Mouse (Mus musculus): ENCODE data around the gene Tacc2. TPM values are rescaled to one million over a fixed set of nuclear protein-coding genes. Genes with fewer than 3 reads are reported as not detected.
"Not testable (repeated sequence)": the region's sequence is repeated elsewhere in the genome, so short reads cannot be mapped to it uniquely, and the experiment has no call there.

Tacc2 gene
- total RNA-seq (2021), result 100 to 1,000 TPM; 187 to 199 TPM
- long read RNA-seq, experiment 1, partial matches to known transcripts, result 26 of 53 reads
- long read RNA-seq, experiment 1, other reads (novel, unspliced or antisense), result 25 of 53 reads
- long read RNA-seq, experiment 2, partial matches to known transcripts, result 21 of 51 reads
- long read RNA-seq, experiment 2, other reads (novel, unspliced or antisense), result 28 of 51 reads

DNA sequence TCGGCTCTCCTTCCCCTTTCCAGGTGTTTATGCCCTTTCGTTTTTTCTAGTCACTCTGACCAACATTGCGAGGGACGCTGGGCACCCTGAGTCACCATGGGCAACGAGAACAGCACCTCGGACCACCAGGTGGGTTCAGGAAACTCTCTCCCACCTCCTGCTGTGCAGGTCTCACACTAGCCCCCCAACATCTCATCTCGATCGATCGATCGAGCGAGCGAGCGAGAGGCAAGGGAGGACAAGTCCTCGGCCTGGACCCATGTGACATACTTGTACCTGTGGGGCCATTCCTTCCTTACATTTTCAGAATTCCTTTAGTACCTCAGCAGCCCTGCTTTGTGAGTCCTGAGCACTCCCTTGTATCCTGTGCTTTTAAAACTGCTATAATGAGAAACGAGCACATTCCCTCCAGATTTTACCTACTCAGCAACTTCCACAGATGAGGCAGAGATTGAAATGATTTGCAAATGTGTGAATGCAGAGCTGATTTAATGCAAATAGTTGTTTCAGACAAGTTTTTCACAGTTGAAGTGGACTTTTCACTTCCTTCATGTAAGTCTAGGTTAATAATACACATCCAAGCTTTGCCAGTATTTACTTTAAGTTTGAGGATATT is at the start of gene Tacc2:
Gene Tacc2, plus strand, starts transcription at position 51 of the 616 bp plus-strand sequence.
- DNase-seq, result no peak

DNA sequence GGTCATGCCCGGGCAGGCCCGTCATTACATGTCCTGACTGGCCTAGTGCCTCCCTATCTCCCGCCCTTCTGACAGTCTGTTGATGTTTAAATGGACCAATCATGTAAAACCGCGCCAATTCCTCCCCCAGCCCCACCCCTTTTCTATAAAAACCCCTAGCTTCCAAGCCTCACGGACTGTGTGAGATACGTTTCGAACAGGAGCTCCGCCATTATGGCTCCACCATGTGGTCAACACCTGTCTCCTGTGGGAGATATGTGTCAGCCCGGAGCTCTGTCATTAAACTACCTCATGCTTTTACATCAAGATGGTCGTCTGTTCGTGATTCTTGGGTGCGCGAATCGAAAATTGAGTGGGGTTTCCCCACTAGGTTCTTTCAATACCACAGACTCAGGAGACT is 46.1 kb upstream of the Tacc2 start:
- not testable (repeated sequence) for DNase-seq

DNA sequence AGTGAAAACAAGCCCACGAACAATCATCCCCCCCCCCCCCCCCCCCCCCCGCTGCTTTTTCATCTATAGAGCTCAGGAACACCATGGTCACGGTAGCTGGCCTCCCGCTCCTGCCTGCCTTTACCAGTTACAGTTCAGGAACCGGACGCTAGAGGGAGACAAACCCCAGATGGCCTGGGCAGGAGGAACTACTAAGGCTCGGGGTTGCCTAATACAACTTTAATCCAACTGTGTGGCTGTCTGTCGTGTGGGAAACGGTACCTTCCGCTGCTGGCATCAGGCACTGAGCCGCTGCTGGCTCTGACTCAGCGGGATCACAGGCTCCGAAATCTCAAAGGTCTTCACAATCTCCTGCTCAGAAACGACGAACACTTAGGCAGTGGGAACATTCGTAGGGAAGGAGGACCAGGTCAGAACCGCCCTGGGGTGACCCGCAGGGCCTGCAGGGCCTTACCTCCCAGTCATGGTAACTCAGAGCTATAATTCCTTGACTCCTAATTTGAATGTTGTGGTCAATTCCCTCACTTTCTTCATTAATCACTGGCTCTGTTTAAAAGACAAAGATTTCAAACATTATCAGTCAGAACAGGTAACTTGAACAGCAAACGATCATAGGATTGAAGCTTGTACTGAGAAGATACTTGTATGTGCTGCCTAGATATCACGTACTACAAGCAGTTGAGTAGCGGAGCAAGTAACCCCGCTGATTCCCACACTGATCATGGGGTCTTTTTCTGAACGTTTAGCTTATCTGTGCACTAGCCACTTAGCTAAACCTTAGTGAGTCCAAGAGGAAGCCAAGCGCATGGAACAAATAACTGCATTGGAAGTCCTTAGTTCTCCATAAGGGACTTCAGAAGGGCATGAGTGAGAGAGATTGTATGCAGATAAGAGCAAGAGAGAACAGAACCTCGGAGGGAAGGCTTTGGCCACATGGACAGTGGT is 43.6 kb upstream of the Tacc2 start:
- peak; percentile 89 for DNase-seq

DNA sequence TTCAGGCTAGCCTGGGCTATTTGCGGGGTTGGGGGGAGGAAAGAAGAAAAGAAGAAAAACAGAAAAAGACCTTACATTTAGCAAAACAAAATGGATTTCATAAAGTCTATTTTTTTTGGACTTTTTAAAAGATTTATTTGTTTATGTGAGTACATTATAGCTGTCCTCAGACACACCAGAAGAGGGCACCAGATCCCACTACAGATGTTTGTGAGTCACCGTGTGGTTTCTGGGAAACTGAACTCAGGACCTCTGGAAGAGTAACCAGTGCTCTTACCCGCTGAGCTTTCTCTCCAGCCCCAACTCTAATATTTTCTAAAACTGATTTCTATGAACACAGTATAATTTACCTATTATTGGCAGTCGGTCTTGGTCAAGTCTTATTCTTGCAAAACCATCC is 42.1 kb upstream of the Tacc2 start:
- DNase-seq, result no peak

DNA sequence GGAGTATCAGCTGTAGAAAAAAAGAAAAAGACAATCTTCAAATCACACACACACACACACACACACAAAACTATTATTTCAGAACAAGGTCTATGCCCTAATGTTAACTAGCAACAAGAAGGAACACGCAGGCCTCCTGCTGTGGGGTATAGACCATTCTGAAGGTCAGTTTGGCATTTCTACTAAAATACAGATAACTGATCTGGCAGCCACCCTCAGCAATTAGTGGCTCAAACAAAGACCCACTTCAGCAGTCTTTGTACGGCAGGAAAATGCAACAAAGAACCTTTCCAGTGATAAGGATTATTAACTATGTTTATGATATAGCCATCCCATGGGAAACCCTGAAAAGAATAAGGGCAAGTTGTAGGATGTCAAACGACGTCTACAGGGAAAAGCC is 40.2 kb upstream of the Tacc2 start:
- no peak for DNase-seq

DNA sequence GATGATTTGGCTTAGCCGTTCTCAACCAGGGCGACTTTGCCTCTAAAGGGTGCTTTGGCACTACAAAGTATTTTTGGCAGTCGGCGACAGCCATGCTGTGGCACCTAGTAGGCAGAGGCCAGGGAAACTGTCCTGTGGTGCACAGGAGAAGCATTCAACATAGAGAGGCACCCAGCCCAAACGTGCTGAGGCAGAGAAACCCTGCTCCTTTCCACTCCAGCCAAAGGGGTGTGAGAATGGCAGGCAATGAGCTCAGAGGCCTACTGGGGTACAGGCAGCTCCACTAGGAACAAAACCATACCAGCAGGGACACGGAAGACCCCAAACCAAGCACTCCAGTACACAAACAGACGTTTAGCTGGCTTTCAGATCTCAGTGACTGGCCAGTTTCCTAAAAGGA is 37.1 kb upstream of the Tacc2 start:
- DNase-seq, result no peak

DNA sequence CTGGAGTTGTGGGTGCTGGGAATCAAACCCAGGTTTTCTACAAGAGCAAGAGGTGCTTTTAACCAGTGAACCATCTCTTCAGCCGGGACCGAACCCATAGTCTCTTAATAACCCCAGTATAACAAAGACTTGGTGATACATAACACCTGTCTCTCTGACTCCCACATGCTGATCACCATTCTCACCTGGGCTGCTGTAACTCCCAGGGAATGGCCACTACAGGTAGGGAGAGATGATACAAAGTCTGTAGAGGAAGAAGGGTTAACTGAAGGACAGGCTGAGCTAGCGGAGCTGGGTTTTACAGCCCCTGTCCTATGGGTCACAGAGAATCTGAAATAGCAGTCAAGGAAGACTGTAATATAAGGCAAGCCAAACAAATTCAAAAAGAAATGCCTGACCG is 34.1 kb upstream of the Tacc2 start:
- DNase-seq, result no peak

DNA sequence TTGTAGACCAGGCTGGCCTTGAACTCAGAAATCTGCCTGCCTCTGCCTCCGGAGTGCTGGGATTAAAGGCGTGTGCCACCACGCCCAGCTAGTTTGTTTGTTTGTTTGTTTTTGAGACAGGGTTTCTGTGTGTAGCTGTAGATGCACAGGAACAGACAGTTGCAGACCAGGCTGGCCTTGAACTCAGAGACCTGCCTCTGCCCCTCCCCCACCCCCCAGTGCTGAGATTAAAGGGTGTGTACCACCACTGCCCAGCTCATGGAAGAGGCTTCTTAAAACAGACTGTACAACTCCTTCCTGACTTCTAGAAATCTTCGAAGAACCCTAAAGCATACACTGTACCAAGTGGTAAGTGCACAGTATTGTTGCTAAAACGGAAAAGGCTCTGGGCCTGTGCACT is 31.8 kb upstream of the Tacc2 start:
- no peak for DNase-seq

DNA sequence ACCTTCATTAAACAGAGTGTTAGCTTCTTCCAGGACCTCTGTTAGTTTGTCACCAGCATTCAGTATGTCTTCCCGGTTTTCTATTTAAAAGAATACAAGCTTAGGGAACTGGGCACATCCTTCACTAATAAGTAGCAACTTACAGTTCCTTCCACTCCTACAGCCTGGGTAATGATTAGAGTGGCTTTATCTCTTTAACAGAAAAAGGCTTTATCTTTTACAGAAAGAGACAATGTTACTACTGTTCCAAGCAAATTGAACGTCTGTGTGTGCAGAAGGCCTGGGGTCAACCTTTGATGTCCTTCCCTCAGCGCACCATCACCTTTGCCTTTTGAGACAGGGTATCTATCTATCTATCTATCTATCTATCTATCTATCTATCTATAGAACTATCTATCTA is 31.3 kb upstream of the Tacc2 start:
- no peak for DNase-seq

DNA sequence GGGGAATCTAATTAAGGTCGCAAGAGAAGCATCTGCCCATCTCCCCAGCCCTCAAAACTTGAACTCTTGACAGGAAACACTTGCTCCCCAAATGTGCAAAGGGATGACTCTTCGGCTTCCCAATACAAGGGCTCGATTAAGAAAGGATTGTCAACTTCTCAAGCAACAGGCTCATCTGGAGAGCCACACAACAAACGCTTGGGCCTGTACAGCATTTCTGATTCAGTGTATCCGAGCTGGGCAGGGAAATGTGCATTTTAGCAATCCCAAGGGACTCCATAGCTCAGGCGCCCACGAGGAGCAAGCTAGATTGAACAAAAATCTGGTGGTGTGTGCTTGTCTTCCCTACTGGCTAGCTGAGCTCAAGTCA is 30.8 kb upstream of the Tacc2 start:
- DNase-seq, result no peak

DNA sequence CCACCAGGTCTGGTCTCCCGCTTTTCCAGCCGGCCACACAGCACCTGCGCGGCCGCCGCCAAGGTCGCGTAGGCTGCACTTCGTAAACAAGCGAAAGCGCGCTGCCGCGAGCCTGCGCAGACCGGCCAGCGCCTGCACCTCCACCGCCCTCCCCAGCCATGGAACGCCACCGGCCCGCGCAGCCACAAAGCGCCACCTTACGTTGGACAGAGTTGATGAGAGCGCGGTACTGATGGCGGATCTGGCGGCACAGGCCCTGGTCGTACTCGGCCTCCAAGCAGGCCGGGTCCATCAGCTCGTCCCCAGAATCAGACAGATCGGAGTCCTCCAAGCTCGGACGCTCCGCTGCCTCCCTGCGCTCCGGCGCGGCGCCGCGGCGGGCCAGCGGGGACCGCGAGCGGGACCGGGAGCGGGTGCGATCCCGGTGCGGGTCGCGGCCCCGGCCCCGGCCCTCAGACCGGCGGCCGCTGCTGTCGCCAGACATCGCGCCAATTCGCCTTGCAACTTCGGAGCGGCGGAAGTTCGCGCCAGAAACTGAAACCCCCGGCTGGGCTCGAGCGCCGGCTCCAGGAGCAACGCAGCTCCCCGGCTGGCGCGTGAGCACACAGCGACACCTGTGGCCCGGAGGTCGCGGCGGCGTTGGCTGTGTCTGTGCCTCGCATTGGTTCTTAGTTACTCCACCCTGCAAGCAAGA is 30.3 kb upstream of the Tacc2 start:
- DNase-seq, result peak; percentile 93

DNA sequence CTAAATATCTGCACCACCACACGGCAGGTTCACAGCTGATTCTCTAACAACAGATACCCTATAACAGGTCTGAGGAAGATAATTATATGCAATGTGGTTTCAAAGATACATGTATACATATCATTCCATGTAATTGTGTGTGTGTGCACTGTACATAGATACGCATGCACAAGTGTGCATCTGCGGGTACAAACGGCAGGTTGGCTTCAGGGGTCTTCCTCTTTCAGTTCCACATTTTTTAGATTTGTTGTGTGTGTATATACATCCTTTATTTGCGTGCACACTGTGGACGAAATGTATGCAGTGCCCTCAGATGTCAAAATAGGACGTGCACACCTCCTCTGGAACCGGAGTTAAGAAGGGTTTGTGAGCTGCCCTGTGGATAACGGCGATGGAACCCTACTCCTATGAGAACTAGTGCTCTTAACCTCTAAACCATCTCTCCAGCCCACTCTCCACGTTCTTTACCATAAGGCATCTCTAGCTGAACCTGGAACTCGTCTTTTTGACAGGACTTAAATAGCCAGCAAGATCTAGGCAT is 29.5 kb upstream of the Tacc2 start:
- no peak for DNase-seq

DNA sequence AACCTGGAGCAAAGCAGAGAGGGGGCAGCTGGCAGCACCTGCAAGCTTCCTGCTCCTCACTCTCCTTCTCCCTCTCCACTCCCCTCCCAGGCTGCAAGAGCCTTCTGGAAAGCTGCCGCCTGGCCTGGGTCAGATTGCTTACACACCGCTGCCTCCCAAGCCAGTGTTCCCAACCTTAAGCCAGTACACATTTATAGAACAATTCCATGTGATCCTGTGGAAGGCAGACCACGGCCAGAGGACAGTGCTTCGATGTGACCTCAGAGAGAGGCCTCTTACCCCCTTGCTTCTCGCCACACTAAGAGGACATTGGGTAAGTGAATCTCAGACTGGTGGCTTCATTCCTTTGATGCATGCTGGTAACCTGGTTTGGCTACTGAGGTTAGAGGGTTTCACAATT is 24.5 kb upstream of the Tacc2 start:
- peak; percentile 61 for DNase-seq

DNA sequence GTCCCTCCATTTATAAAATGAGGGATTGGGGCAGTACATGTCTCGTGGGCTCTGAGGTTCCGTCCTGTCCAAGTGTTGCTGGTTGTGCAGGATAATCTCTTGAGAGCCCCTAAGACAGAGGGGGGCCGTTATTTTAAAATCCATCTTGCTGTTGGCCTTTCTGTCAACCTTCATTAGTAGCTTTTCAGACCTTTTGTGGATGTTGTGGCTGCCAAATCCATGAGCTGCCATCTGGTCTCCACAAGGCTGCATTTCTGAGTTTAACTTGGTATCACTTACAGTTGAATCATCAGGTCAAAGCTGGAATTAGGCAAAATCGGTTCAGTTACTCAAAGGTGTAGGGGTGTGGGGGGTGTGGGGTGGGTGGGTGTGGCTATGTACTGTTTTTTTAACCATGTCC is 23.9 kb upstream of the Tacc2 start:
- DNase-seq, result no peak

DNA sequence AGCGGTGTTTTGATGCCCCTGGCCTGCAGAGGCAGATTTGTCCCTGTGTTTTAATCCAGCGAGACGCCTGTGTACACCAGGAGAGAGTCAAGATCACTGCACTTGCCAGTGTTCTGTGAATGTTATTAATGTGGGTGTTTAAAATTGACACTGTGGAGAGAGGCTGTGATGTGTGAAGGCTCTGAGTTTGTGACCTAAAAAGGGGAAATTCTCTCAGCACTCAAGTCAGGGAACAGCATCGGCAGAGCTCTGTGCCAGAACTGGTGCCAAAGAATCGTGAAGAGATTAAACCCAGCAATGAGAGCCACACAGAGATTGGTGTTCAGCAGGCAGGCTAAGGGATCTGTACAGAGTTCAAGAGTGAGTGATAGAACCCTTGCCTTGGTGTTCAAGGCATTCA is 21.6 kb upstream of the Tacc2 start:
- no peak for DNase-seq

DNA sequence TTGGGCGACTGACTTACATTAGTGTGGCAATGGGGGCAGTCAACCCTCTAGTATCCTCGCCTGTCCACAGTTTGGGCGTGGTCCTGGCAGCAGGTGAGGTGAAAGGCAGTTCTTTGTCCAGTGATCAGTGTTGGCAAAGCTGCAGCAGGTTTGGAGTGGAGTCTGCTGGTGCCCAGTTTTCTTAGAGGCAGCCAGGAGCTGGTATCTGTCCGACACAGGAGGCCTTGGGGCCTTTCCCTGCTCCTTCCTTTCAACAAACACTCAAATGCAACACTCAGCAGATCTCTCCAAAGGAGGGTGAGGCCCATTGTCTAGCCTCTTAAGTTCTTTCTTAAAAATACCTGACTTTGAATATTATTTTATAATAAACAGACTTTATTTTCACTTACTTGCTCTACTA is 18.6 kb upstream of the Tacc2 start:
- DNase-seq, result no peak

DNA sequence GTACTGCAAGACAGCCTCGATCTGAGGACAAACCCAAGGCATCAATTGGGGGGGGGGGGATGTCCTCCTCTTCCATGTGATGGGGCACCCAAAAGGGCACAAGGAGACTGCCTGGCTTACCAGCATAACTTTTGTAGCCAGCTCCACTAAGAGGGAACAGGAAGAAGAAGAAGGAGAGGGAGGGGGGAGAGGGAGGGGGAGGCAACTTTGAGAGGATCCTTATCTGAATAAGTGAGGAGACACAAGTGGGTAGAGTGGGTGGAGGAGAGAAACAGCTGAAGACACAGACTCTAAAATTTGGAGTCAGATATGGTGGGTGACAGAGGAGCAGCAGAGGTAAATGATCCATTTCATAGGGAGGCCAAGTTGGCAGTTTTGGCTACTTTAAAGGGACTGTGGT is 16.3 kb upstream of the Tacc2 start:
- DNase-seq, result no peak

DNA sequence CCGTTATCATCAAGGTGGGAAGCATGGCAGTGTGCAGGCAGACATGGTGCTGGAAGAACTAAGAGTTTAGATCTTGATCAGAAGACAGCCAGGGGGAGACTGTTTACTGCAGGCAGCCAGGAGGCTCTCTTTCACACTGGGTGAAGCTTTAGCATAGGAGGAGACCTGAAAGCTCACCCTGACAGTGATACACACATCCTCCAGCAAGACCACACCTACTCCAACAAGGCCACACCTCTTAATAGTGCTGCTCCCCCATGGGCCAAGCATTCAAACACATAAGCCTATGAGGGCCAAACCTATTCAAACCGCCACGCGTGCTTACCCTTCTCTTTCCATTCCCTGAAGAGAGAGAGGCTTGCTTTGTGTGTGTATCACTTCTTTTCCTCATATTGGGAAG is 14.0 kb upstream of the Tacc2 start:
- DNase-seq, result no peak

DNA sequence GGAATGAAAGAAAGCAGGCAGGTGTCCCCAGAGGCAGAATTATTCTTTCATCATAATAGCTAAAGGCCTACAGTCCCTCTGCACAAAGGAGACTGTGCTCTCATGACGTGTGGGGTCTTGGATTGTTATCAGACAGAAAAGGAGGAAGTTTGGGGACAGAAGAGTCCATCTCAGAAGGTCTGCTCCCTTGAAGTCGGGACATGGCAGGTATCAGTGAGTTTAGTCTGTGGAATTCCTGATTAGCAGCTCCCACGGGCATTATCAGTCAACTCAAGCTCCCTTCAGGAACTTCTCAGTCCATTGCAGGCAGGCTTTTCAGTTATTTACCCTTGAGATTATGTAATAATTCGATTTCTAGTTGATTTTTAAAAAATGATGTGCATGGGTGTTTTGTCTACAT is 13.4 kb upstream of the Tacc2 start:
- no peak for DNase-seq

DNA sequence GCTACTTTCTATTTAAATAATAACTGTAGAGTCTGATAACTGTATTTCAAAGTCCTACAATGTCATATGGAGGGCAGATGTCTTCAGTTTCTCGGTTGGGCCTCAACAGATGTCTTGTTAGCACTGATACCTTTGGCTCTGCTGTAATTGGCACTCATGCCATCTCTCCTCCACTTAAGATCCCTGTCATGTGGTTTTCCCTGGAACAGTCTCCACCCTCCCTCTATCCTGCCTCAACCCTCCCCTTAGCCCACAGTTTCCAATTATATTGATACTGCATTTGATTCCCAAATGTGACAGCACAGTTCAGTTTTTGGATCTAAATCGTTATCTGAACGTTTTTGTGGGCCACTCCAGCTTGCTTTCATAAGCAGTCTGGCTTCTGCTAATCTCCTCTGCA is 12.6 kb upstream of the Tacc2 start:
- no peak for DNase-seq

DNA sequence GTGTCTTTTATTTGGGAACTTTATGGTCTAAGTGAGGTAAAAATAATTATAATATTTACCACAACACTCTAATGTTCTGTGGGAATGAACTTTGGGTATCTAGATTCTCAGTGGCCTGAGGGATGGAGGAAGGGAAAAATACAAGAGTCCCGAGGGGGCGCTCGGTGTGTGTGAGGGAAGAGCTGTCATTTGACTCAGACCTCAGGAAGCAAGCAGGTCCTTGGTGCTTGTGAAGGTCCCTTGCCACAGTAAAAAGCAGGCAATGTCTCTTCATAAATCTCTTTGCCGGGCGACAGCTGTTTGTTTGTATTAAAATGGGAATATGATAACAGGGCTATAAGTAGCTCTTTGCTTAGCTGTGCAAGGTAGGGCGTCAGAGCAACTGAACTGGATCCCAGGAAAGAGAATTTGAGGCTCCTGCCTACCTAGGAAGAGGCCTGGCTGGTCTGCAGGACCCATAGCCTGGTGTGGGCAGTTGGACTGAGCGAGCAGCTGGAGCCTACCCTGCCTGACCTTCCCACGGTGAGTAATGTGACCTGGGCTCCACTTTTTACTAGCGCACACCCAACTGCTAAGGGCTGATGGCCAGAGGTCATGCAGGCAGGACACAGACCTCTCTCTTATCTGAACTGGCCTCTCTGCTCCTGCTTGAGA is 8.3 kb upstream of the Tacc2 start:
- DNase-seq, result no peak

DNA sequence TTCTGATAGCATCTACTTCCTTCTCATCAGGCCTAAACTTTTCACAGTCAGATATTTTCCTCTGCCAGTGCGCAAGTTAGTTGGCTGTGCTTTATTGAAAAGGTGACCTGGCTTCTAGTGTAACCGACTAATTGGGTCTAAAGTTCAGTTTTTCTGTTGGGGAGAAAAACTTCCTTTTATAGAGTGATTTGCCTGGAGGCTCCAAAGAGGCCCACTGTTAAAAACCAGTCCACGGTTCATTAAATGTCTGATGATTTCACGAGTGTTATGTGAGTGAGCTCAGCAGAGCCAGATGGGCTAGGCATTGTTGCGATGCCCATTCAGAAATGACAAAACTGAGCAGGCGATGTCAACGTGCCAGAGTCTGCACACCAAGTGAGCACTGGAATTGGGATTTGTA is 6.8 kb upstream of the Tacc2 start:
- DNase-seq, result no peak

Data from gastrocnemius, postnatal 10 days (tissue).